Mouse (Mus musculus): ENCODE measurements around the gene Chmp2a.

DNA sequence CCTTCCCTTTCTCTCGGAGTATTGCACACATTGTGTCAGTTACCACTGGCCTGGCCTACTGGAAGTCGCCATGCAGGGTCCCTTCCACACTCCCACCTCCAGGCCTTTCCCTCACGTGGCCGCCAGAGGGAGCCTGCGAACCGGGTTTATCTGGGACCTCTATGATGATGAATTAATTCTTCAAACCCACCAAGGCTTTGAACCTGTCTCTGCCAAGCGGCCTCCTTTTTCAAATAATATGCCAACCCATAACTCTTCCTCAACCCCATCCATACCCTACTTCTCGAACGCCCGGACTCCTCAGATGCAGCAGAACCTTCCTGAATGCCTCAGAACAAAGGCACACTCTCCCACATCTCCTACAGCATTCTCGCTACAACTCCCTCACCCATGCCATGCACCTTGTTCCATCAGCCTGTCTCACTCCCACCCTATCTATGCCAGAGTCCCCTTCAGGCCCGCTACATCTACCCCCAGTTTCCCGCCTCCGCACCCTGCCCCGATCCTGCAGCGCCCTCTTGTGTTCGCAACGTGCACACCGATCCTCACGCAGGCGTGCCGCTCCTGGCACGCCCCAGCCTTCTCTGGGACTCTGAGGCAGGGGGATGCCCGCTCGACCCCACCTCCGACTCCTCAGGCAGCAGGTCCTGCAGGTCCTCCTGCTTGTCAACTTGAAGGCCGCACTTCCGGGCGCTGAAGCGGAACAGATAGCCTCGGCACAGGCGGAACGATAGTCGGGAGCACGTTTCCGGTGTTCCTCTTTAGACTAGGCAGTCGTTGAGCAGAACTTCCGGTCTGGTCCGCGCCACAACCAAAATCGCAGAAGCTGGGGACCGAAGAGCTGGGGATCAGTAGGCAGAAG, 25.2 kb downstream of the Chmp2a start:
- TF ChIP-seq POLR2A (IDR thresholded peaks at IDR 0.05; ENCODE audit: borderline replicate concordance, insufficient read depth, low read length) (peak; percentile 74; the same call in 1 of the 2 replicates), CTCF (IDR thresholded peaks at IDR 0.05; ENCODE audit: borderline replicate concordance, insufficient read depth, low read depth, low read length) (peak; percentile 77)
